Mouse (Mus musculus): ENCODE measurements around the gene Manba.
"Not testable (repeated sequence)": the region's sequence is repeated elsewhere in the genome, so short reads cannot be mapped to it uniquely, and the experiment has no call there.

Manba gene

GRCm38 (mm10) chr3:135486351-135486750 lies 940 bp downstream of the Manba start:
- DNase-seq (ENCODE audit: low spot score in 2 of 2) = no peak

- DNase-seq (ENCODE audit: low spot score in 2 of 2) = no peak
Observed at GRCm38 (mm10) chr3:135487803-135488202, 2.4 kb downstream of the Manba start.

DNA sequence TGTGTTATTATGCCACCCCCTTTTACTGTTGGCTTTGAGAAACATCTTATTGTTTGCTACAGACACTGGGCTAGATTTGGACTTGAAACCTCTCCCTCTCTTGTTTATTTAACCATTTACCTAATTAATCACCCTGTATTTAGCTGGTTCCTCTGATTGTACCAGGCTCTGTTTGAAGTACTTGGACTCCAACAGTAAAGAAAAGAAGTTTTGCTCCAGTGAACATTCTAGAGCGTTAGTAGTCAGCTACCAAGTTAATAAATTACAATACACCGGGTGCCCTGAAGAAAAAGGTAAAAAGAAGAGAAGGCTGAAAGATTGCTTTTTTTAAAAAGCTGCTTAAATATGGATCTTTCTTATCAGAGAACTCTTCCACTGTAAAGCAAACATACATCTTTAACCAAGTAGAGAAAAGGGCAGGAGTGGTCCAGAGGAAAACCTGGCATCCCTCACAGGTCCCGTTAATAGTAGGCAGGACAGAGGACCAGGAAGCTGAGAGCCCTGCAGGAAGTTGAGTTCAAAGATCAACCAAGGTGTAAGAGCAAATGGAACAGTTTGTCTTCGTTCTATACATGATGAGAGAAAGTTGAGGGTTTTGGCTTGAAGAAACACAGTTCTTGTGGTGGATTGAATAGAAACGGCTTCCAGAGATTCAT lies 4.6 kb downstream of the Manba start:
- no peak for DNase-seq (ENCODE audit: low spot score in 2 of 2)

DNA sequence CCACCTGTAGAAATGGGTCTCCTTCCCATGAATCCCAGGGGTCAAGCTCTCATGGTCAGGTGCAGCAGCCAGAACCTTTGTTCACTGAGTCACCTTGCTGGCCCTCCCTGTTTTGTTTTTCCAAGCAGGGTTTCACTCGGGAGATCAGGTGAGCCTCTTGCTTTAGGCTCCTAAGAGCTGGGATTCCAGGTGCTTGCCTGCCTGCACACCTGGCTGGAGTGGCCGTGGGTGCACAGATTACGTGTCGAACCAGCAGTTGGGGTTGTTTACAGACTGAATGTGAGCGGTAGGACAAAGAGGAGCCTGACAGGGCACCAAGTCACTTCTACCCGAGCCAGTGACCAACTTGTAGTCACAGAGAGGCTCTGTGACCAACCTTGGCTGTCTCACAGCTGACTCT lies 5.7 kb downstream of the Manba start:
- no peak for DNase-seq (ENCODE audit: low spot score in 2 of 2)

- DNase-seq (ENCODE audit: low spot score in 2 of 2) = not testable (repeated sequence)
Observed at GRCm38 (mm10) chr3:135493320-135493719, 7.9 kb downstream of the Manba start.

DNA sequence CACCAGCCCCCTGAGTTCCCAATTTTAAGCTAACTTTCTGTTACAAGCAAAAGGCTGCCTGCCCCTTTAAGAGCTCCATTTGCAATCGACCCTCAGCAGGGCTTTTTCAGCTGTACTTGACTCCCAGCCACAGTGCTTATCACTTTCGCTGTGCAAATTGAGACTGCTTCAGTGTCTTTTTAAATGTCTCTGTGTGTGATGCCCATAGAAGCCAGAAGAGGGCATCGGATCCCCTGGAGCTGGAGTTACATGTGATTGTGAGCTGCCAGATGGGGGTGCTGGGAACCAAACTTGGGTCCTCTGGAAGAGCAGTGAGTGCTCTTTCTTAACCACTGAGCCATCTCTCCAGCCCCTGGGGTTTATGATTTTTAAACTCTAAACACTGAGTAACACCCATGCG lies 12.5 kb downstream of the Manba start:
- DNase-seq (ENCODE audit: low spot score in 2 of 2) = not testable (repeated sequence)

- DNase-seq (ENCODE audit: low spot score in 2 of 2) = no peak
Observed at GRCm38 (mm10) chr3:135498891-135499290, 13.5 kb downstream of the Manba start.

GRCm38 (mm10) chr3:135503160-135503559 lies 17.7 kb downstream of the Manba start:
- DNase-seq (ENCODE audit: low spot score in 2 of 2) = no peak

GRCm38 (mm10) chr3:135505369-135505909 lies 20.0 kb downstream of the Manba start:
- no peak for DNase-seq (ENCODE audit: low spot score in 2 of 2)

DNA sequence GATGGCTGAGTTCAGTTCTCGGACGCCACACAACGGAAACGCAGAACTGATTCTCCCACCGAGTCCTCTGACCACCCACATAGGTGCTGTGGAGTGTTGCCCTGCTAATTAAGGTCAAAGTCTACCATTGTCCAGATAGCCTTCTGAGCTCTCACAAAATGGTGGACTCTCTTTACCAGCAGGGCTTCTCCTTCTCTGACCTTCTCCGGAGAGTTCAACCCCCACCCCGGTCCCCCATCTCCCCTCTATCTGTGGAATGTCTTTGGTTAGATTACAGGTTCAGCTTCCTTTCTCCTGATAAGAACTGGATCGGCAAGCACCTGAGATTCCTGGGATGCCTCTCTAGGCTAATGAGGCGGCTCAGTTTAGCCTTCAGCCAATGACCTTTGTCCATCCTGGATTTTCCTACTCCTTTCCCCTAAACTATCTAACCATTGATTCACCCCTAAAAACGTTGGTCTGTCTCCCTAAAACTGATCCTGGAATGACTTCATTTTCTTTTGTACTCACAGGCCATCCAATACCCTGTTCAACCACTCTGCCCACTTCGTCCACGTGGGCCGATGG lies 20.6 kb downstream of the Manba start:
- DNase-seq (ENCODE audit: low spot score in 2 of 2) = no peak

DNA sequence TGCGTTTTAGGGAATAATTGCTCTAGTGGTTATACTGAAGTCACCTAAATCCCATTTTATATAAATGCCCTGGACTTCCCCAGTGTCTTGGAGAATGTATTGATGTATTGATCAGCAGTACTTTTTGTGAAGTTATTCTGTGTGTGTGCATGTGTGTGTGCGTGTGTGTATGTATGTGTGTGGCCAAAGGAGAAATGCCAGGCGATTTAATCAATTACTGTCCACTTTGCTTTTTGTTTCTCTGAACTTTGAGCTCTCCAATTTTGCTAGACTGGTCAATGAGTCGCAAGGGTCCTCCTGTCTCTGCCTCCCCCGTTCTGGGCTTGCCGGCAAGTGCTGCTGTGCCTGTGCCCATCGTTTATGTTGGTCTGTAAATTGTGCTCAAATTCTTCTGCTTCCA lies 22.1 kb downstream of the Manba start:
- no peak for DNase-seq (ENCODE audit: low spot score in 2 of 2)

- DNase-seq (ENCODE audit: low spot score in 2 of 2) = no peak
Observed at GRCm38 (mm10) chr3:135508191-135508590, 22.8 kb downstream of the Manba start.

DNA sequence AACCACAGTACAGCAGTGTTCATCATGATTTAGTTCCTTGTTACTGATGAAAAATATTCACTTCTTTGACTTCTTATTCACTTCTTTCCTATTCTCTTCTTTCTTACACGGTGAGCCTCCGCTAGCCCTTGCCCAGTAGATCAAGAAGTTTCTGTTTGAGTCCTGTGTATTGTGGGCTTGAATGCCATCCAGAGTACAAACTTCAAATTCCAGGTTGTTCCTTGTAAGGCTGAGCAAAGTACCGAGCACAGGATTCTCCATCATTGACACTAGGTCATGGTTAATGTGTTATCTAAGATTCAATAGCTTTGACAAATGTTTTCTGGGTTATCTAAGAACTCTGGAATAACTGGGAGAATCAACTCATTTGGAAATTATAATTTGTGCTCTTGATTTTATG lies 25.0 kb downstream of the Manba start:
- no peak for DNase-seq (ENCODE audit: low spot score in 2 of 2)

DNA sequence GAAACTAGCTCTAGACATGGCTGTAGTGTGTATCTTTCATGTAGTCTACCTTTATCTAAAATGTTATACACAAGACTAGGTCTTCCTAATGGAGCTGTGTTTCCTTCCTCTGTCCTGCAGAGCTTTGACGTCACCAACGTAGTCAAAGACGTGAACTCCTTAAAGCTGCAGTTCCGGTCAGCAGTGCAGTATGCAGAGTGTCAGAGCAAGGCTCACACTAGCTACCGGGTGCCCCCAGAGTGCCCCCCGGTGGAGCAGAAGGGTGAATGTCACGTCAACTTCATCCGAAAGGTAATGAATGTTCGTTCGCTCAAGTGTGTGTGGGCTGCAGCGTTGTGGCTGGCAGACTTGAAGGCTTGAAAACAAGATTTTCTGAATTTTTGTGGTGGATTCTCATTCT lies 26.3 kb downstream of the Manba start:
- no peak for DNase-seq (ENCODE audit: low spot score in 2 of 2)

DNA sequence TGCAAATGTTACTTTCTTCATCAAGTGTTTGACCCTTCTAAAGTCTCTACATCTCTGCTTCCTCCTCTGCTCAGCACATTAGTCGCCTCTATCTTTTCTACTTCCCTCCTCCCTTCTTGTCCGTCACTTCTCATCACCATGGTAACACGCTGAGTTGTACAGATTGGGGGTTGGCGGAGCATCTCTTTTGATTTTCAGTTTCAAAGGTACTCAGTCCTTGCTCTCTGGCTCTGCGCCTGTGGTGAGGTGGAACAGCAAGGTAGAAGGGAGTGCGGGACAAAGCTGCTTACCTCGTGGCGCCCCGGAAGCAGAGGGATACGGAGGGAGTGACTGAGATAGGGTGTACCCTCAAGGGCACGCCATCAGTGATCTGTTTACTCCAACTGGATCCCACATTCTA lies 27.9 kb downstream of the Manba start:
- peak; percentile 37 to 49 for DNase-seq (ENCODE audit: low spot score in 2 of 2)

DNA sequence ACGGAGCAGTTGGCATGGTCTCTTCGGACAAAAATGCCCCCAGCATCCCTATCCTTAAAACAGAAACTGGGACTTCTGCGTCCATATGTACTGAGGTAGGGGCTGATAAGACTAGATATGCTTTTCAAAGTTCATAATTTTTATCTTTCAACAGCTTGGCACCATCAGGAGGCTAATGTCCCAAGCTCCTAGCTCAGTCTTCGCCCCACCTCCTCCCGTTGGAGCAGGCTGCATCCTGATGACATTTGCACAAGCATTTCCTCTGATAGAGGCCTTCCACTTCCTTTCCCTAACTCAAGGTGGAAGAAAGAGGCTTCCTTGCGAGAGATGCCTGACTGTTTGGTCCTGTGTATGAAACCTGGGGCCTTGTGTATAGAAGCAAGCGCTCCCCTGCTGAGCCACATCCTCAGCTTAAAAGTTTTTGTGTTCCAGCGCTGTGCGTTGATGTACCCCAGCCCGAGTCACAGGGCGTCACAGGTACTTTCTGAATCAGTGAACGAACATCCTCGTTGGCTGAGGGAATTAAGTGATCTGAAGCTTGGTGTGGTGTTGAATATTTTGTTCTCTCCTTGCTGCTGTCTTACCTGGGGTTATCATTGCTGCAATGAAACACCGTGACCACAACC lies 28.5 kb downstream of the Manba start:
- DNase-seq (ENCODE audit: low spot score in 2 of 2) = no peak

DNA sequence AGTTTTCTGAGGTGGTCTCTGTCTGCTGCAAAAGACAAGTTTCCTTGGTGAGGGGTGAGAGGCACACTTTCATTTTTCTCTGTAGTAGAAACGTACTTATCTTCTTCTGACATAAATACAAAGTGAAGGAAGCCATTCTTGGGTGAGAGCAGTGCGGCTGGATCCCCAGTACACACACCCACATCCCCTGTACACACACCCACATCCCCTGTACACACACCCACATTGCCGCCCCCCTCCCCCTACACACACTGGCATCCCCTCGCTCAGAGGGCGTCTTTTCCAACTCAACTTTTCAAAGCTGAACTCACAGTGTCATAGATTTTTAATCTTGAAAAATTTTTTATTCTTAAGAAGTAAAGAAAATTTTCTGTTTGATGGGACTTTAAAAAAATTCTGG lies 29.8 kb downstream of the Manba start:
- DNase-seq (ENCODE audit: low spot score in 2 of 2) = no peak

GRCm38 (mm10) chr3:135516891-135517290 lies 31.5 kb downstream of the Manba start:
- no peak for DNase-seq (ENCODE audit: low spot score in 2 of 2)

GRCm38 (mm10) chr3:135518882-135519281 lies 33.5 kb downstream of the Manba start:
- DNase-seq (ENCODE audit: low spot score in 2 of 2) = no peak

GRCm38 (mm10) chr3:135519584-135519983 lies 34.2 kb downstream of the Manba start:
- no peak for DNase-seq (ENCODE audit: low spot score in 2 of 2)

DNA sequence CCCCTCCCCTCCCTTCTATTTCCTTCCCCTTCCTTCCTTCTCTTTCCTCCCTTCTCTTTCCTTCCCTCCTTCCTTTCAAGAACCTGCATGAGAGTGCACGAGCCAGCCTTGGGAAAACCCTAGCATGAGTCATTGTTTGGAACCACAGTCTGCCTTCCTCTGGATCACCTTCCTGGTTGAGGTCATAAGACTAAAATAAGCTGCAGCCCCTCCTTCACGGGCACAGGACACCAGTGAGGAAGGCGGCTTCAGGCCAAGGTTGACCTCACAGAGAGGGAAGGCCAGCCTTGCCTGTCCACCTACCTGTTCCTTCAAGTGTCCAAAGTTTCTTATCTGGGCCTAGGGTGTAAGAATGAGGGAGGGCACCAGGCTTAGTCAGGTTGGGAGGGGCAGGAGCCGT lies 36.6 kb downstream of the Manba start:
- DNase-seq (ENCODE audit: low spot score in 2 of 2) = no peak

DNA sequence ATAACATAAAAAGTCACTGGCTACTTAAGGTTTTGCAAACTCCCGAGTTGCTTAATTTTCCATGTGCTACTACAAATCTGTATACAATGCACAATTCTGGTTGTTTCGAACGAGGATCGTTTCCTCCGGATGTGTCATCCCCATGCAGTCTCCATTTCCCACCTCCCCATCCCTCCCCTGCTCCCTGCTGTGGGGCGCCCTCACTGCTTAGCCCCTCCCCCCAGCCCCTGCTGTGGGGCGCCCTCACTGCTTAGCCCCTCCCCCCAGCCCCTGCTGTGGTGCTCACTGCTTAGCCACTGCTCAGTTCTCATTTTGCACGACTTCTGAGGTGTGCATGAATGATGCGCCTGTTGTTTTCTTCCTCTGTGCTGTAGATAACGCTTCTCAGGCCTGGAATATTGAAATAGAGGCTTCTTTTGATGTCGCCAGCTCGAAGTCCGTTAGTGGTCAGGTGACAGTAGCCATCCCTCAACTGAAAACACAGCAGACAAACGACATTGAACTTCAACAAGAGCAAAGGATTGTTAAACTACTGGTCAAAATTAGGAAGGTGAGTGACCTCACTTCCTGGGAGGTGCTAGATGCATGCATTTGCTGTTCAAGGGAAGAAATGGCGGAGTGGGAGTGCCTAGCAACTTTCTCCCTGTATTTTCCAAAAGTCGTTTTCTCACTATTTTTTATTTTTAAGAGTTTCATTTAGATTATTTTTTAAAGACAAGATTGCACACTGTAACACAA lies 37.4 kb downstream of the Manba start:
- DNase-seq (ENCODE audit: low spot score in 2 of 2) = no peak
